Mouse (Mus musculus): ENCODE measurements at regions not wholly inside any gene's neighbourhood (a gene's known extent, or its start where the extent isn't known, plus 50 kb on each side); places are given as distances from the start of the nearest gene placed in this dataset.

DNA sequence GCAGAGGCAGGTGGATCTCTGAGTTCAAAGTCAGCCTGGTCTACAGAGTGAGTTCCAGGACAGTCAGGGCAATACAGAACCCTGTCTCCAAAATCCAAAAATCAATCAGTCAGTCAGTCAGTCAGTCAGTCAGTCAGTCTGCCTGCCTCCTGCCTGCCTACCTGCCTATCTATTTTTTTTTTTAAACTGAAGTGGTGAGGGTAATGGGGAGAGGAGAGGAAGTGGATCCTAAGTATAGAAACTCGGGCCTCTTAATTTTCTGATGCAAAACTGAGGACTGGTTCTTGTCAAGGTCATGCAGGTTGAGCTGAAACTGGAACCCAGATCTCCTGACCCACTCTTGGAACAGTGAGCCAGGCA is 126.9 kb upstream of the Map3k1 start:
- no peak for TF ChIP-seq CTCF (IDR thresholded peaks at IDR 0.05; ENCODE audit: borderline replicate concordance, insufficient read depth, low read depth, low read length)
- no peak for TF ChIP-seq POLR2A (IDR thresholded peaks at IDR 0.05; ENCODE audit: borderline replicate concordance, insufficient read depth, low read length)

Measured in cerebellum, adult 2 months (tissue).